8 mouse cellular contexts compared by ENCODE assay signal in genomic region chr6:51471179-51471505, GRCm38 (mm10). TPM values are rescaled to one million over a fixed set of nuclear protein-coding genes. Genes with fewer than 3 reads are reported as not detected.
DNase-seq lines count a peak whose midpoint lies in the region; ATAC-seq and TF ChIP-seq lines count a peak whose summit lies in the region.

No protein-coding gene starts in this region.

- H3K27me3 ChIP-seq in embryonic facial prominence, embryonic 11.5 days (ENCODE audit: control insufficient read depth, insufficient read depth, low read length), result no peaks in the 10 kb centered on the region
- no peaks in the 10 kb centered on the region for H3K27me3 ChIP-seq in intestine, embryonic 16.5 days (replicated peaks; ENCODE audit: control insufficient read depth, insufficient read depth, low read length)
- H3K27me3 ChIP-seq in neural tube, embryonic 13.5 days, result no peaks in the 10 kb centered on the region

- H3K36me3 ChIP-seq in embryonic facial prominence, embryonic 11.5 days (replicated peaks; ENCODE audit: control insufficient read depth, insufficient read depth, low read depth, low read length), result peaks cover 10% of the 10 kb centered on the region
- H3K36me3 ChIP-seq in intestine, embryonic 16.5 days (ENCODE audit: control insufficient read depth, insufficient read depth, low read length), result 0 out of 2 replicates have a peak, but pooled peaks cover 3% of the 10 kb centered on the region
- peaks cover 44% of the 10 kb centered on the region for H3K36me3 ChIP-seq in neural tube, embryonic 13.5 days

- H3K9me3 ChIP-seq in embryonic facial prominence, embryonic 11.5 days (replicated peaks; ENCODE audit: control insufficient read depth, low read length), result no peaks in the 10 kb centered on the region
- H3K9me3 ChIP-seq in intestine, embryonic 16.5 days (ENCODE audit: control insufficient read depth, low read length), result no peaks in the 10 kb centered on the region
- no peaks in the 10 kb centered on the region for H3K9me3 ChIP-seq in neural tube, embryonic 13.5 days

- peak overlapping the region; percentile 100 for H3K9ac ChIP-seq in embryonic facial prominence, embryonic 11.5 days (replicated peaks; ENCODE audit: low read length)
- H3K9ac ChIP-seq in intestine, embryonic 16.5 days (ENCODE audit: low read depth, low read length), result peak overlapping the region; percentile 99
- peak overlapping the region; percentile 100 for H3K9ac ChIP-seq in neural tube, embryonic 13.5 days

- under 1% methylated on average over 10 of the region's 10 CpGs for WGBS in embryonic facial prominence, embryonic 11.5 days
- WGBS in intestine, embryonic 16.5 days, result 2% methylated on average over 10 of the region's 10 CpGs
- WGBS in neural tube, embryonic 13.5 days, result under 1% methylated on average over 10 of the region's 10 CpGs

- DNase-seq in layer of hippocampus, adult 2 months (ENCODE audit: low spot score in 2 of 2), result no peak
- DNase-seq in layer of hippocampus, postnatal 36 days, result no peak
- DNase-seq in embryonic facial prominence, embryonic 11.5 days (ENCODE audit: low spot score), result no peak
- no peak for DNase-seq in testis, postnatal 10 days (ENCODE audit: low spot score)
- DNase-seq in right cerebral cortex, postnatal 14 days, result no peak
- DNase-seq in thymus, postnatal 25 days, result no peak

- ATAC-seq in embryonic facial prominence, embryonic 11.5 days (replicated peaks; ENCODE audit: insufficient number of reproducible peaks, low FRiP score, low TSS enrichment, low read depth), result peak; percentile 11; the same call in 1 of the 2 replicates
- no peak for ATAC-seq in intestine, embryonic 16.5 days
- ATAC-seq in neural tube, embryonic 13.5 days (ENCODE audit: low read depth), result no peak; the same call in 1 of the 2 replicates

- no peaks in the 10 kb centered on the region; the same call in 1 of the 2 replicates for H3K4me1 ChIP-seq in embryonic facial prominence, embryonic 11.5 days (ENCODE audit: control insufficient read depth, insufficient read depth, low read length)
- peaks cover 18% of the 10 kb centered on the region for H3K4me1 ChIP-seq in intestine, embryonic 16.5 days (ENCODE audit: control insufficient read depth, insufficient read depth, low read length)
- H3K4me1 ChIP-seq in neural tube, embryonic 13.5 days (replicated peaks), result peaks cover 43% of the 10 kb centered on the region

- no peak for TF ChIP-seq CTCF in layer of hippocampus, adult 2 months (conservative IDR thresholded peaks at IDR 0.05)

- peak overlapping the region; percentile 99 for H3K27ac ChIP-seq in layer of hippocampus, adult 2 months
- peak overlapping the region; percentile 100 for H3K27ac ChIP-seq in embryonic facial prominence, embryonic 11.5 days (replicated peaks; ENCODE audit: low read depth, low read length)
- H3K27ac ChIP-seq in intestine, embryonic 16.5 days (ENCODE audit: low read length), result peak overlapping the region; percentile 100
- peak overlapping the region; percentile 100 for H3K27ac ChIP-seq in neural tube, embryonic 13.5 days (replicated peaks)

- peak overlapping the region; percentile 98 for H3K4me3 ChIP-seq in layer of hippocampus, adult 2 months
- H3K4me3 ChIP-seq in embryonic facial prominence, embryonic 11.5 days (ENCODE audit: low read depth, low read length), result peak overlapping the region; percentile 98
- H3K4me3 ChIP-seq in intestine, embryonic 16.5 days (ENCODE audit: low read length), result peak overlapping the region; percentile 97
- H3K4me3 ChIP-seq in neural tube, embryonic 13.5 days, result peak overlapping the region; percentile 98

- H3K4me2 ChIP-seq in embryonic facial prominence, embryonic 11.5 days (ENCODE audit: low read depth, low read length), result no peak overlapping the region; the same call in 1 of the 2 replicates
- H3K4me2 ChIP-seq in intestine, embryonic 16.5 days (ENCODE audit: low read depth, low read length), result peak overlapping the region; percentile 17; the same call in 1 of the 2 replicates
- H3K4me2 ChIP-seq in neural tube, embryonic 13.5 days, result peak overlapping the region; percentile 67

RNA-seq across cellular contexts. Expression of gene Cbx3, which starts 1.0 kb away (rescaled TPM):
- 100 to 1,000 TPM; 139 to 149 TPM for total RNA-seq in layer of hippocampus, adult 2 months (2021)
- 100 to 1,000 TPM; 139 to 148 TPM for total RNA-seq in layer of hippocampus, postnatal 36 days (2021)
- polyA plus RNA-seq in embryonic facial prominence, embryonic 11.5 days (2014; fragmentation: Nextera tagmentation; extraction: Ambion mirVana), result 647 and 750 TPM in 2 replicates
- polyA plus RNA-seq in intestine, embryonic 16.5 days (2015; fragmentation: Nextera tagmentation; extraction: Ambion mirVana), result 266 and 290 TPM in 2 replicates
- polyA plus RNA-seq in neural tube, embryonic 13.5 days (2015; fragmentation: Nextera tagmentation; extraction: Ambion mirVana), result 489 and 502 TPM in 2 replicates

RNA-seq across cellular contexts. Expression of gene Hnrnpa2b1, which starts 1.4 kb away (rescaled TPM):
- 100 to 1,000 TPM; 499 to 537 TPM for total RNA-seq in layer of hippocampus, adult 2 months (2021)
- total RNA-seq in layer of hippocampus, postnatal 36 days (2021), result 100 to 1,000 TPM; 518 to 547 TPM
- 1,622 and 1,840 TPM in 2 replicates for polyA plus RNA-seq in embryonic facial prominence, embryonic 11.5 days (2014; fragmentation: Nextera tagmentation; extraction: Ambion mirVana)
- polyA plus RNA-seq in intestine, embryonic 16.5 days (2015; fragmentation: Nextera tagmentation; extraction: Ambion mirVana), result 1,302 and 1,450 TPM in 2 replicates
- polyA plus RNA-seq in neural tube, embryonic 13.5 days (2015; fragmentation: Nextera tagmentation; extraction: Ambion mirVana), result 1,536 and 1,756 TPM in 2 replicates

RNA-seq across cellular contexts. Expression of gene Nfe2l3, which starts 38.7 kb away (rescaled TPM):
- 1 to 10 TPM; 2.8 to 3.0 TPM for total RNA-seq in layer of hippocampus, adult 2 months (2021)
- 1 to 10 TPM; 2.0 TPM for total RNA-seq in layer of hippocampus, postnatal 36 days (2021)
- polyA plus RNA-seq in embryonic facial prominence, embryonic 11.5 days (2014; fragmentation: Nextera tagmentation; extraction: Ambion mirVana), result 1.5 and 1.6 TPM in 2 replicates
- polyA plus RNA-seq in intestine, embryonic 16.5 days (2015; fragmentation: Nextera tagmentation; extraction: Ambion mirVana), result 0.95 and 1.2 TPM in 2 replicates
- polyA plus RNA-seq in neural tube, embryonic 13.5 days (2015; fragmentation: Nextera tagmentation; extraction: Ambion mirVana), result 2.8 and 3.2 TPM in 2 replicates

RNA-seq across cellular contexts. Expression of gene Snx10, which starts 52.6 kb away (rescaled TPM):
- 100 to 1,000 TPM in 1 of 2 experiments, 10 to 100 TPM in 1; 98.0 to 103 TPM for total RNA-seq in layer of hippocampus, adult 2 months (2021)
- 100 to 1,000 TPM; 104 to 106 TPM for total RNA-seq in layer of hippocampus, postnatal 36 days (2021)
- 26.5 and 27.5 TPM in 2 replicates for polyA plus RNA-seq in embryonic facial prominence, embryonic 11.5 days (2014; fragmentation: Nextera tagmentation; extraction: Ambion mirVana)
- polyA plus RNA-seq in intestine, embryonic 16.5 days (2015; fragmentation: Nextera tagmentation; extraction: Ambion mirVana), result 11.3 and 12.1 TPM in 2 replicates
- polyA plus RNA-seq in neural tube, embryonic 13.5 days (2015; fragmentation: Nextera tagmentation; extraction: Ambion mirVana), result 49.4 and 54.8 TPM in 2 replicates
